Mouse (Mus musculus): ENCODE data around the gene Kpna2. TPM values are rescaled to one million over a fixed set of nuclear protein-coding genes. Genes with fewer than 3 reads are reported as not detected.

The Kpna2 gene
- total RNA-seq, 2 experiments from 2014 or later = 9.4 to 10.3 TPM

Other genes starting within 250 kb of the Kpna2 start
- gene Pecam1, start 248.9 kb downstream of the Kpna2 start, total RNA-seq (2021) = 10 to 100 TPM; 27.3 to 35.3 TPM
- gene Milr1, start 248.3 kb downstream of the Kpna2 start, total RNA-seq (2021) = under 1 TPM in 1 of 2 experiments, not detected in 1; 0.34 TPM
- 1 to 10 TPM; 2.4 TPM for gene Polg2, start 220.0 kb downstream of the Kpna2 start, total RNA-seq (2021)
- 100 to 1,000 TPM; 250 to 296 TPM for gene Ddx5, start 210.4 kb downstream of the Kpna2 start, total RNA-seq (2021)
- 1 to 10 TPM; 2.7 to 4.7 TPM for gene Cep95, start 210.3 kb downstream of the Kpna2 start, total RNA-seq (2021)
- gene Smurf2, start 78.8 kb downstream of the Kpna2 start, total RNA-seq (2021) = 10 to 100 TPM; 24.5 to 29.5 TPM
- 1 to 10 TPM; 1.5 TPM for gene 1810010H24Rik, start 26.1 kb upstream of the Kpna2 start, total RNA-seq (2021)
- 10 to 100 TPM; 19.1 to 21.4 TPM for gene Bptf, start 132.6 kb upstream of the Kpna2 start, total RNA-seq (2021)
- 10 to 100 TPM; 11.7 to 14.4 TPM for gene Nol11, start 189.8 kb upstream of the Kpna2 start, total RNA-seq (2021)

Data from gastrocnemius, adult 18-20 months (tissue).